Mouse (Mus musculus): ENCODE results near the gene AI182371.

Gene AI182371

DNA sequence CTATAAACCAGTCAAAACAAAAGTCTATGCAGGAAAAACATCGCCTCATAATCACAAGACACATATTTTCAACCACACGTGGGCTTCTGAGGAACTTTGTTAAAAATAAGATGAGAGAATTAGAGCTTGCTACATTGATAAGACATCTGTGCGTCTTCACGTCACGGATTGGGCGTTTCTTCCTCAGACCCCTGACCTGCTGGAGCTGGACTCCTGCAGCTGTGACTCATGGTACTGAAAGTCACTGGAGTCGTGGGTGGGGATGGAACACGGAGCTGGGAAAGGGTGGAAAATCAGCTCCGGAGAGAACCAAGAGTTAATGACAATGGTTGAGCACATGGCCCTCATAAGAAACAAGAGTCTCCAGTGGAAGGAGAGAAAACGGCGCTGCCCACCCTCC, 34.2 kb downstream of the AI182371 start:
- DNase-seq: no peak

DNA sequence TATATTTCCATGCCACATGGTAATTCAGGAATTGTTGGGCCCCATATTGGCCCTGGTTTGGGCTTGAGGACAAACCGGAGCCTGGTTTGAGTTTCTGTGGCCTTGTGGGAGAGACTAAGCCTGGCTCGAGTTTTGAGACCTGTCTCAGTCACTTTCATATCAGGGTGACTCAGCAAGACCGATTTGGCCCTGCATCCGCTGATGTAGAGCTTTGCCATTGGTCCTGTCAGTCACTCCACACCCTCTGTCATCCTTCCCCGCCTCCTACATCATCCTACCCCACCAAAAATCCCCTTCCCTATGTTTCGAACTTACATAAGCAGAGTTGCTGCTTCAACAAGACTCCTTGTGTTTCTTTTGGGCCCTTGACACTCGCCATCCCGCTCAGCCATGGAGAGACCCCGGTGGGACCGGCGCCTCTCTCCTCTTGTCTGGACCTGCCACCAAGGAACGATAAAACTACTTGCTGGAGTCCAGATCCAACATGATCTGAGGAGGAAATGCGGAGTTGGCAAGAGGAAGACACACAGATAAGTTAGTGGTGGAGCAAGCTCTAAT, 34.7 kb downstream of the AI182371 start:
- no peak for DNase-seq

GRCm38 (mm10) chr2:35063333-35064030, 37.9 kb downstream of the AI182371 start:
- DNase-seq: no peak

- DNase-seq: no peak
Measured at GRCm38 (mm10) chr2:35061338-35061737, 40.0 kb downstream of the AI182371 start, which contains the start of gene Hc. Hc (minus strand) TSS chr2:35061438.

DNA sequence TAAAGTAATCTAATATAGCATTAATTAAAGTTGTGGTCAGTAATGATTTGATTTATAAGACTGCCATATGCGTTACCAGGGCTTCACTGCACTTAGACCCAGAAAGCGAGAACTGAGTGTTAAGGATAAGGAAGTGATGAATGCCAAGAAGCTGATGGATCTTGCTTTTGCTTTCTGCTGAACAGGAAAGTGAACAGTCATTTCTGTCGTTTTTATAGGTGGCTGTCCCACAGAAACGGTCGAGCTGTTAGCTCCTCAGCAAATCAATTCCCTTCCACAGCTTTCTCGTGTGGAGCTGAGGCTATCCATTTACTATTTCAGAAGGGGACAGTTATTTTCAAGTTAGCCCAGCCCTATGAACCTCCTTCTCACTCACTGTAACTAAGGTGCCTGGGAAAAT, 40.4 kb downstream of the AI182371 start:
- no peak for DNase-seq

DNA sequence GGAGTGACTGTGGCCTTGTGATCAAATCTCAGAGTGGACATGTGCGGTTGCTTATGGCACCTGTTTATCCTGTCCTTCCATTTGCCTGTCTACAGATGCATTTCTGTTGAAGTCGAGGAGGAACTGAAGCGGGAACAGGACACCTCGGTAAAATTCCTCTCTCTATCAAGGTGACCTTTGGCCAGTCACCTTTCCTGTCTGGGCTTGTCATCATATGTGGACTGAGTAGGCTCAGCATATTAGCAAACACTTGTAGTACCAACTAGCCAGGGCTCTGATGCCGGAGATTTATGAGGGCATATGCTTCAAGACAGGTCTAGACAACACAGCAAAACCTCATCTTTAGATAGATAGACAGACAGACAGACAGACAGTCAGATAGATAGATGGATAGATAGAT, 41.1 kb downstream of the AI182371 start:
- no peak for DNase-seq

DNA sequence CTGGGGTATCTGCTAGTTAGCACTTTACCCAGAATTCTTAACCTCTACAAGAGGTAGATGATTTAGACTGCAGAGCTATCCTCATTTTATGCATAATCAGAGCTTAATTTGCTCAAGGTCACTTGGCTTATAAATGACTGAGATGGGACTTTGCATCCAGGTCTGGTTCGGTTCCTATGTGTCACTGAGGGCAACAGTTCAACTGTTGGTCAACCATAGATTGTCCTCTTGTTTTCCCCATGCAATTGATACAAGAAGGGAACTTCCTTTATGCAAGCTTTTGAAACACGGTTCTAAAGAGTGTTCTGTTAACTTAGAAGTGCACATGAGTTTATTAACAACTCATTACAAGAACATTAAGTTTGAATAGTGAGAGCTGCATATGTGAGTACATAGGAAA, 43.0 kb downstream of the AI182371 start:
- no peak for DNase-seq

DNA sequence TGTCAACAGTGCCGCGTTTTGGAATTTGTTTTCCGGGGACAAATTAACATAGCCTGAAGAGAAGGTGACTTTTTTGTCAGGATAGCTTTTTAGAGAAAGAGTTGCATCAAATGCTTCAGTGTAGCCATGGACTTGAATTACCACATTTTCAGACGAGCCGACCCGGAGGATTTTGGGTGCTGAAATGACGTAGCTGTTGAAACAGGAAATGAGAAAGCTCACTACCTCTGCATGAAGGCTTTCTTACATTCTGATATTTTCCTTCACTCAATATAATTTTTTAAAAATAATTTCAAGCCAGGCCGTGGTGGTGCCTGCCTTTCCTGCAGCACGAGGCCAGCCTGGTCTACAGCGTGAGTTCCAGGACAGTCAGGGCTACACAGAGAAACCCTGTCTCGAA, 44.1 kb downstream of the AI182371 start:
- no peak for DNase-seq

GRCm38 (mm10) chr2:35048851-35049250, 52.5 kb downstream of the AI182371 start:
- peak; percentile 67 for DNase-seq

- DNase-seq: peak; percentile 66
Measured at GRCm38 (mm10) chr2:35044956-35045355, 56.4 kb downstream of the AI182371 start.

- no peak for DNase-seq
Measured at GRCm38 (mm10) chr2:35038580-35039375, 62.6 kb downstream of the AI182371 start.
